Comparison of ENCODE assay signal across 8 mouse cellular contexts in the genomic region with DNA sequence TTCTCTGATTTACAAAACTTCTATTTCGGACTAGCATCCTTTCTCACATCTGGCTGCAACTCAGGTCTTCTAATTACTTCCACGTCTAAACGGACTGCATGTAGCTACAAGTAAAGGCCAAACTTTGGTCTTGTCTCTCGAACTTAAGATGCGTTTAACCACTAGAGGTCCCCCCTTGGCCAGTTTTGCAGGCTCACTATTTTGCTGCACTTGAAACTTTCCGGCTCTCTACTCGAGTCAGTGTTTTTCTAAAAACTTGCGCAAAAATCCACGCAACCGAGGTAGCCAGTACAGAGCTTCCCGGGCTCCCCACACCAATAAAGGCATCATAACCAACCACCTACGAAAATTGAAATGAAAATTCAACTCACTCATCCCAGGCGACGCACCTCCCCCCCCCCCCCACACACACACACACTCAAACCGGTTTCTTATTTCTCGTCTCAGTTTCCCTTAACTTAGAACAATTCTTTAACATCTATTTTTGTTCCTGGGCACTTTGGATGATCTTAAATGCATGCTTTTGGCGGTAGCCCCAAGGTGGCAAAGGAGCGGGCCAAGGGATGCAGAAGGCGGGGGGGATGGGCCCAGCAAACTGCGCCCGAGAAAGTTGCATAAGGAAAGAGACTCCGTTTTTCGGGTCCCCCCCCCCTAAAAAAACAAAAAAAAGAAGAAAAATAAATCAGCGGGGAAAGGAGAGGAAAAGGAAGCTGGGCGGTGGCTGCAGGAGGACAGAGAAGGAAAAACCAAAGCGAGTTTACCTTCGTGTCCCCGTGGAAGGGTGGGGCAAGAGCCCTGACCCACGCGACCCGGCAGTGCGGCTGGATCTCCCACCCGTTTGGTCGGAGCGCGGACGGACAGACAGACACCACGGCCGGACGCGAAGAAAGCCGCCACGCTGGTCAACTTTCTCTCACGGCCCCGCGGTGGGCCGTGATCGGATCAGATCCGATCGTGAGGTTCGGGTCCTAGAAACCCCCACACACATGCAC. TPM values are rescaled to one million over a fixed set of nuclear protein-coding genes. Genes with fewer than 3 reads are reported as not detected.
DNase-seq lines count a peak whose midpoint lies in the region; ATAC-seq lines count a peak whose summit lies in the region.

No protein-coding gene starts in this region.

- ATAC-seq in intestine, embryonic 14.5 days (replicated peaks; ENCODE audit: low FRiP score, low TSS enrichment, low read depth) = peak; percentile 25; the same call in 1 of the 2 replicates
- peak; percentile 61 for ATAC-seq in megakaryocyte progenitor cell, adult 5-6 weeks (replicated peaks; ENCODE audit: poor library complexity)

- peaks cover 7% of the 10 kb centered on the region; the same call in 1 of the 2 replicates for H3K4me1 ChIP-seq in intestine, embryonic 14.5 days (replicated peaks; ENCODE audit: control insufficient read depth, insufficient read depth, low read length)

- H3K9me3 ChIP-seq in intestine, embryonic 14.5 days (ENCODE audit: control insufficient read depth, low read length) = no peaks in the 10 kb centered on the region

- peak overlapping the region; percentile 53 for H3K4me2 ChIP-seq in intestine, embryonic 14.5 days (ENCODE audit: low read length)

- H3K9ac ChIP-seq in intestine, embryonic 14.5 days (ENCODE audit: low read length) = peak overlapping the region; percentile 94

- intact Hi-C loops in gastrocnemius, postnatal 36 days (cut with DNase I) = loop anchor here (5.0 to 10.0 kb wide), 3 partner anchors 162 to 522 kb away; no protein-coding TSS in a partner anchor
- intact Hi-C loops in left cerebral cortex, postnatal 10 days (cut with DNase I) = loop anchor here (2.0 to 5.0 kb wide), 6 partner anchors 119 to 624 kb away; a partner anchor contains a TSS

- peak; percentile 64 to 72 for DNase-seq in adrenal gland, adult 18-20 months (ENCODE audit: low spot score in 2 of 2)
- DNase-seq in embryo, embryonic 10.5 days (ENCODE audit: low spot score) = peak; percentile 94
- DNase-seq in gastrocnemius, postnatal 36 days = peak; percentile 44 to 64
- peak; percentile 90 for DNase-seq in intestine, embryonic 14.5 days (ENCODE audit: low spot score)
- DNase-seq in left cerebral cortex, postnatal 10 days (ENCODE audit: extremely low spot score in 1 of 2, low spot score in 2 of 2) = peak; percentile 81 to 90
- DNase-seq in right cerebral cortex, postnatal 10 days (ENCODE audit: low spot score in 2 of 2) = peak; percentile 88 to 89
- peak; percentile 84 for DNase-seq in urinary bladder, postnatal 14 days (ENCODE audit: low spot score)

- H3K4me3 ChIP-seq in intestine, embryonic 14.5 days (ENCODE audit: low read depth, low read length) = peak overlapping the region; percentile 69

- under 1% methylated on average over 51 of the region's 51 CpGs for WGBS in intestine, embryonic 14.5 days

- H3K27me3 ChIP-seq in intestine, embryonic 14.5 days (replicated peaks; ENCODE audit: control insufficient read depth, insufficient read depth, low read length) = no peaks in the 10 kb centered on the region

- H3K36me3 ChIP-seq in intestine, embryonic 14.5 days (ENCODE audit: control insufficient read depth, insufficient read depth, low read length) = 0 out of 2 replicates have a peak, but pooled peaks cover 2% of the 10 kb centered on the region

- H3K27ac ChIP-seq in intestine, embryonic 14.5 days (ENCODE audit: low read depth) = peak overlapping the region; percentile 95

RNA-seq across cellular contexts. Expression of a gene that starts 2.5 kb away (rescaled TPM):
- 10 to 100 TPM in 1 of 2 experiments, 1 to 10 TPM in 1; 6.9 to 10.7 TPM for total RNA-seq in adrenal gland, adult 18-20 months (2021)
- 1 to 10 TPM; 5.7 to 6.0 TPM for total RNA-seq in gastrocnemius, postnatal 36 days (2021)
- 12.3 and 14.6 TPM in 2 replicates for polyA plus RNA-seq in intestine, embryonic 14.5 days (2014; fragmentation: Nextera tagmentation; extraction: Ambion mirVana)
- 10 to 100 TPM; 33.5 to 39.4 TPM for total RNA-seq in left cerebral cortex, postnatal 10 days (2021)
- 27.5 and 29.0 TPM in 2 replicates for total RNA-seq in megakaryocyte progenitor cell, adult 5-6 weeks (2015)
- total RNA-seq in megakaryocyte progenitor cell, adult 5-6 weeks (2017) = 24.3 and 26.8 TPM in 2 replicates

Comparison
In these comparisons a context has a peak if more than half of its experiments do, and no peak if none do; other contexts are left out.
1. Peak in every context shown above with its lines: DNase-seq, ATAC-seq, H3K4me3 ChIP-seq and H3K27ac ChIP-seq.